Mouse (Mus musculus): ENCODE measurements at regions not wholly inside any gene's neighbourhood (a gene's known extent, or its start where the extent isn't known, plus 50 kb on each side); places are given as distances from the start of the nearest gene placed in this dataset.

DNA sequence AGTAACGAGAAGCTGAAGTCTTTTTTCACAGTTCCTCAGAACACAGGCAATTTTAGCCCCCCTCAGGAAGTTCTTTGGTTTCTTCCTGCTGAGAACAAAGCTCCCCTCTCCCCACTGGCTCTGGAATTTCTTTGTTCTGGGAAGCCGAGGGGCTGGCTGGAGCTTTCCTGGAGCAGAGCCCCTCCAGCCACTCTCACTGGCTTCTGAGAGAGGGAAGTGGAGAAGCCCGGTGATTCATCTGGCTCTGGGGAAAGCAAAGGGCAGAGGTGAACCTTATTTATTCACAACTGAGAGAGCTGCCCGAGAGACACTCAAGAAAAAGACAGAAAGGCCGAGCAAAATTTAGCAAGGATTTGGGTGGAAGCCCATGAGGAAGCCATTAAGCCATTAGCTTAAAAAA lies 63.9 kb downstream of the Ddx3x start:
- H3K9me3 ChIP-seq (ENCODE audit: control insufficient read depth, low read length): no peaks in the 10 kb centered on the region
- no peaks in the 10 kb centered on the region for H3K36me3 ChIP-seq (ENCODE audit: control insufficient read depth, insufficient read depth, low read length)
- no peaks in the 10 kb centered on the region for H3K27me3 ChIP-seq (ENCODE audit: control insufficient read depth, insufficient read depth, low read length)
- WGBS: 1% methylated on average over 5 of the region's 5 CpGs
- H3K9ac ChIP-seq (replicated peaks; ENCODE audit: low read depth, low read length): peak overlapping the region; percentile 26; the same call in 1 of the 2 replicates
- ATAC-seq (ENCODE audit: low read depth): no peak
- peak overlapping the region; percentile 3; the same call in 1 of the 2 replicates for H3K4me2 ChIP-seq (ENCODE audit: low read depth, low read length)
- no peak overlapping the region; the same call in 1 of the 2 replicates for H3K4me3 ChIP-seq (ENCODE audit: low read depth, low read length)
- peak overlapping the region; percentile 95 for H3K27ac ChIP-seq (ENCODE audit: low read depth, low read length)
- H3K4me1 ChIP-seq (ENCODE audit: control insufficient read depth, insufficient read depth, low read length): peaks cover 11% of the 10 kb centered on the region; the same call in 1 of the 2 replicates

DNA sequence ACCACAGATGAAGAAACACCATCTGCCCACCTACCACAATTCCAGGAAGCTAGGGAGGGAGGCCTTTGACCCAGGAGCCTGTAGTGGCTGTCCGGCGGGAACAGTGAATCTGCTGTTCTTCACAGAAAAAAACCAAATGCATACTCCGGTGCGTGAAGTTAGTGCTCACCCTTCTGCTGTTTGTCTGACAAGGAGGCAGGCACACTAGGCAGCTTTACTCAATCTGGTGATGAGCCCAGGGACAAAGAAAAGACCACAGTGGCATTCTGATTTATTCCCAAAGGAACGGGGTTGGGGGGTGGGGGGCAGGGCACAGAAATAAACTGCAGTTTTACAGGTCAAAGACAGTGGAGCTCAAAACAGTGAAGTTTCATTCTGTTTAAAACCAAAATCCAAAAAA lies 64.4 kb downstream of the Ddx3x start:
- peak overlapping the region; percentile 3; the same call in 1 of the 2 replicates for H3K4me2 ChIP-seq (ENCODE audit: low read depth, low read length)
- no peaks in the 10 kb centered on the region for H3K9me3 ChIP-seq (ENCODE audit: control insufficient read depth, low read length)
- no peaks in the 10 kb centered on the region for H3K36me3 ChIP-seq (ENCODE audit: control insufficient read depth, insufficient read depth, low read length)
- ATAC-seq (ENCODE audit: low read depth): no peak
- H3K27ac ChIP-seq (ENCODE audit: low read depth, low read length): peak overlapping the region; percentile 95
- no peak overlapping the region; the same call in 1 of the 2 replicates for H3K4me3 ChIP-seq (ENCODE audit: low read depth, low read length)
- H3K4me1 ChIP-seq (ENCODE audit: control insufficient read depth, insufficient read depth, low read length): peaks cover 11% of the 10 kb centered on the region; the same call in 1 of the 2 replicates
- H3K9ac ChIP-seq (replicated peaks; ENCODE audit: low read depth, low read length): peak overlapping the region; percentile 26; the same call in 1 of the 2 replicates
- H3K27me3 ChIP-seq (ENCODE audit: control insufficient read depth, insufficient read depth, low read length): no peaks in the 10 kb centered on the region
- 11% methylated on average over 5 of the region's 5 CpGs for WGBS

DNA sequence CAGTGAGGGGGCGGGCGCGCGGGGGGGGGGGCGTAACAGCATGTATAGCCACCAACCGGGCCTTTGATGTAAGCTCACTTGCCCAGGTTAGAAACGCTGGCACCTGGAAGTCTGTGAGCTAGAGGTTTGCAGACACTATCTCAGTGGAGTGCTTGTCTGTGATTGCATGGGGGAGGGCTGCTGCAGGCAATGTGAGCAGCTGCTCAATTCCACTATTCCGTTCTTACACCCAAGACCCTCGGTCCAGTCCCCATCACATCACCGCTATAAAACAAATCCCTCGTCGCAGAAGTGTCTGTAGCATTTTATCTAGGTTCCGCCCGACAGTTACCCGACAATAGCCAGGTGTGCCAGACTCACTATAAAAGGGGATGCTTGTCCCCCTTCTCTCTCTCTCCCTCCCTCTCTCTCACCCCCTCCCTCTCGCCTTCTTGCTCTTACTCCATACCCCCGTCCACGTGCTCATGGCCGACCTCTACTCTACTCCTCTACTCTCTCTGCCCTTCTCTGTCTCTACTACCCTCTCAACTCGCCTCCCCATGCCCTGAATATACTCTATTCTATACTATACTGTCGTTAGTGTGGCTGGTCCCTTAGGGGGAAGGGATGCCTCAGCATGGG lies 65.4 kb downstream of the Ddx3x start:
- WGBS: 4% methylated on average over 21 of the region's 21 CpGs
- ATAC-seq (ENCODE audit: low read depth): peak; percentile 58
- peak overlapping the region; percentile 55 for H3K4me2 ChIP-seq (ENCODE audit: low read depth, low read length)
- H3K4me3 ChIP-seq (ENCODE audit: low read depth, low read length): peak overlapping the region; percentile 29; the same call in 1 of the 2 replicates
- no peaks in the 10 kb centered on the region for H3K36me3 ChIP-seq (ENCODE audit: control insufficient read depth, insufficient read depth, low read length)
- H3K9me3 ChIP-seq (ENCODE audit: control insufficient read depth, low read length): no peaks in the 10 kb centered on the region
- peak overlapping the region; percentile 41 for H3K9ac ChIP-seq (replicated peaks; ENCODE audit: low read depth, low read length)
- H3K27ac ChIP-seq (ENCODE audit: low read depth, low read length): peak overlapping the region; percentile 95
- H3K4me1 ChIP-seq (ENCODE audit: control insufficient read depth, insufficient read depth, low read length): peaks cover 11% of the 10 kb centered on the region; the same call in 1 of the 2 replicates
- H3K27me3 ChIP-seq (ENCODE audit: control insufficient read depth, insufficient read depth, low read length): no peaks in the 10 kb centered on the region

DNA sequence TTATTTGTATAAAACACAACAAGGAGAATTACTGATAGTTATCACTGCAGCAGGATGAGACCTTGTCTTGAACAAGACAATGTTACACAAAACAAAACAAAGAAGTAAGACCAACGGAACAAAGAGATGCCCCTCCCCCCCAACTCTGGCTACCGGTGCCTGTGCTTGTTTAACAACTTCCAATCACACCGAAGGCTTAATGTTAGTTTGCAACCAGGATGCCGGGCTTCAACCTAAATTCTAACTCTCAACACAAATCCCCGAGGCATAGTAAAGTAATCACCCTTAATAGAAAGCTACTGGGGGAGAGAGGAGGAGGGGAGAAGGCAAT lies 65.9 kb downstream of the Ddx3x start:
- no peak; the same call in 1 of the 2 replicates for ATAC-seq (ENCODE audit: low read depth)

DNA sequence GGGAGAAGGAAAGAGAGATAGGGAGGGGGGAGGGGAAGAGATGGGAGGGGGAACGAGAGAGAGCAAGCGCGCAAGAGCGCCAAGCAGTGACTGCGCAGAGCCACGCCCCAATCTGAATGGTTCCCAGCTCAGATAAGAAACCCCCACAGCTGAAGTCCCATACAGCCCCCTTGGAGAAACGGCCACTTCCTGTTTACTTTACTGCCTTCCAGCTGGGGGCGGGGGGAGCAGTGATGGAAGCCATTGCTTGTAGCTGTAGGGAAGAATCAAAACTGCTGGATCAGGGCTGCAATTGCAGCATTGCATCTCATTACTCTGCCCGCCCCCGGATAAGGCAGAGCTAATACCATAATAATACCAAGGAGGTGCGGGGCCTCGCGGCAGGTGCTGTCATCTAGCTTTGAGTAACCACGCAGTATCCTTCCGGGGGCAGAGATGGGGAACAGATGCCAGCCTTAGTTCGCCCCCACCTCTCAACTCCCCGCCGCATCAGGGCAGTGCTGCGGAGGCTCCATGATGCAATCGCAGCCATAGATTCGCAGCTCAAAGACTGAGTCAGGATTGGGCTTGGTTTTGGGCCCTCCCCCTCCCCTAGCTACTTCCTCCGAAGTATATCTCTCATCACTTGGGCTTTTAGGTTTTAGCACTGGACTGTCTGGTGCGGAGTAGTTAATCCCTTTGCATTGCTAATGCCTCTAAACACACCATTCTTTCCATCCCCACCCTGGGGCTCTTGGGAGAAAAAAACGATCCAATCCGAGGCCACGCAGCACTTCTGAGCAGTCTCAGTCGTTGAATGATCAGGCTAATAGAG lies 66.5 kb downstream of the Ddx3x start:
- no peaks in the 10 kb centered on the region for H3K36me3 ChIP-seq (ENCODE audit: control insufficient read depth, insufficient read depth, low read length)
- peak overlapping the region; percentile 95 for H3K27ac ChIP-seq (ENCODE audit: low read depth, low read length)
- H3K4me1 ChIP-seq (ENCODE audit: control insufficient read depth, insufficient read depth, low read length): peaks cover 11% of the 10 kb centered on the region; the same call in 1 of the 2 replicates
- peak overlapping the region; percentile 55 for H3K4me2 ChIP-seq (ENCODE audit: low read depth, low read length)
- peak; percentile 93 for ATAC-seq (ENCODE audit: low read depth)
- no peaks in the 10 kb centered on the region for H3K9me3 ChIP-seq (ENCODE audit: control insufficient read depth, low read length)
- H3K27me3 ChIP-seq (ENCODE audit: control insufficient read depth, insufficient read depth, low read length): no peaks in the 10 kb centered on the region
- H3K9ac ChIP-seq (replicated peaks; ENCODE audit: low read depth, low read length): peak overlapping the region; percentile 39
- peak overlapping the region; percentile 29 for H3K4me3 ChIP-seq (ENCODE audit: low read depth, low read length)
- WGBS: 5% methylated on average over 24 of the region's 27 CpGs

More for the DNA sequence above, 65.9 kb downstream of the Ddx3x start:
- peak overlapping the region; percentile 29; the same call in 1 of the 2 replicates for H3K4me3 ChIP-seq (ENCODE audit: low read depth, low read length)
- peak overlapping the region; percentile 95 for H3K27ac ChIP-seq (ENCODE audit: low read depth, low read length)
- H3K36me3 ChIP-seq (ENCODE audit: control insufficient read depth, insufficient read depth, low read length): no peaks in the 10 kb centered on the region
- peak overlapping the region; percentile 55 for H3K4me2 ChIP-seq (ENCODE audit: low read depth, low read length)
- H3K4me1 ChIP-seq (ENCODE audit: control insufficient read depth, insufficient read depth, low read length): peaks cover 11% of the 10 kb centered on the region; the same call in 1 of the 2 replicates
- H3K9ac ChIP-seq (replicated peaks; ENCODE audit: low read depth, low read length): peak overlapping the region; percentile 39
- no peaks in the 10 kb centered on the region for H3K27me3 ChIP-seq (ENCODE audit: control insufficient read depth, insufficient read depth, low read length)
- WGBS: 4% methylated on average over 5 of the region's 5 CpGs
- H3K9me3 ChIP-seq (ENCODE audit: control insufficient read depth, low read length): no peaks in the 10 kb centered on the region

DNA sequence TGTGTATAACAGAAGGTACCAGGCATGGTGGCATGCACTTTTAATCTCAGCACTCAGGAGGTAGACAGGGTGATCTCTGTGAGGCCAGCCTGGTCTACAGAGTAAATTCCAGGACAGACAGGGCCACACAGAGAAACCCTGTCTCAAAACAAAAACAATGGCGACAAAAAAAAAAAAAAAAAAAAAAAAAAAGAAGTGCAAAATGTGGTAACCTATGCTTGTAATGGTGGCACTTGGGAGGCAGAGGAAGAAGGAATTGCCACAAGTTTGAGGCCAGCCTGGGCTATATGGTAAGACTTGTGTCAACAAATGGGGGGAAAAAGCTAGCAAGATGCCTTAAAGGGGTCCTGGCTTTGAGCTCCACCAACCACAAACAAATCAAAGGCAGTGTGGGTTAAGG lies 67.6 kb downstream of the Ddx3x start:
- peaks cover 11% of the 10 kb centered on the region; the same call in 1 of the 2 replicates for H3K4me1 ChIP-seq (ENCODE audit: control insufficient read depth, insufficient read depth, low read length)
- no peak overlapping the region for H3K4me2 ChIP-seq (ENCODE audit: low read depth, low read length)
- no peak overlapping the region for H3K27ac ChIP-seq (ENCODE audit: low read depth, low read length)
- H3K9ac ChIP-seq (replicated peaks; ENCODE audit: low read depth, low read length): no peak overlapping the region
- 100% methylated on average over 1 of the region's 1 CpGs for WGBS
- ATAC-seq (ENCODE audit: low read depth): no peak
- H3K4me3 ChIP-seq (ENCODE audit: low read depth, low read length): no peak overlapping the region
- no peaks in the 10 kb centered on the region for H3K27me3 ChIP-seq (ENCODE audit: control insufficient read depth, insufficient read depth, low read length)
- H3K36me3 ChIP-seq (ENCODE audit: control insufficient read depth, insufficient read depth, low read length): no peaks in the 10 kb centered on the region
- no peaks in the 10 kb centered on the region for H3K9me3 ChIP-seq (ENCODE audit: control insufficient read depth, low read length)

DNA sequence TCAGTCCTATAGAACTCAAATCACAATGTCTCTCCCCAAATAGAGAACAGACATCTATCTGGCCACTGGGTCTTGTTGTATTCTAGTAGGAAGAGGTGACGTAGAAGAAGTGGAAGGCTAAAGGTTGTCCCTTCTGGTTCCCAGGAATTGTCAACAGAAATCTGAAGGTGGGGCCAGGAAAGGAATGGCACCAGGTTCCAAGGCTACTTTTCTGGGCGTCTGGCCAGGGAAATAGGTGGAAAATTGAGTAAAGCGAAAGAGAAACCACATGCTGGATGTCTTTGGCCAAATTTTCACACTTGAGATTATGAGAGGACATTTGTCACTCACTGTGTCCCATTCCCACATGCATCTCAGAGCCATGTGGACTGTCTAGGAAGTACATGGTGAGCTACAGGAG lies 69.7 kb downstream of the Ddx3x start:
- H3K27me3 ChIP-seq (ENCODE audit: control insufficient read depth, insufficient read depth, low read length): no peaks in the 10 kb centered on the region
- no peak overlapping the region for H3K4me3 ChIP-seq (ENCODE audit: low read depth, low read length)
- no peak overlapping the region for H3K9ac ChIP-seq (replicated peaks; ENCODE audit: low read depth, low read length)
- H3K36me3 ChIP-seq (ENCODE audit: control insufficient read depth, insufficient read depth, low read length): no peaks in the 10 kb centered on the region
- no peak overlapping the region for H3K27ac ChIP-seq (ENCODE audit: low read depth, low read length)
- ATAC-seq (ENCODE audit: low read depth): no peak
- H3K4me1 ChIP-seq (ENCODE audit: control insufficient read depth, insufficient read depth, low read length): peaks cover 4% of the 10 kb centered on the region; the same call in 1 of the 2 replicates
- H3K9me3 ChIP-seq (ENCODE audit: control insufficient read depth, low read length): no peaks in the 10 kb centered on the region
- 85% methylated on average over 3 of the region's 3 CpGs for WGBS
- no peak overlapping the region for H3K4me2 ChIP-seq (ENCODE audit: low read depth, low read length)

DNA sequence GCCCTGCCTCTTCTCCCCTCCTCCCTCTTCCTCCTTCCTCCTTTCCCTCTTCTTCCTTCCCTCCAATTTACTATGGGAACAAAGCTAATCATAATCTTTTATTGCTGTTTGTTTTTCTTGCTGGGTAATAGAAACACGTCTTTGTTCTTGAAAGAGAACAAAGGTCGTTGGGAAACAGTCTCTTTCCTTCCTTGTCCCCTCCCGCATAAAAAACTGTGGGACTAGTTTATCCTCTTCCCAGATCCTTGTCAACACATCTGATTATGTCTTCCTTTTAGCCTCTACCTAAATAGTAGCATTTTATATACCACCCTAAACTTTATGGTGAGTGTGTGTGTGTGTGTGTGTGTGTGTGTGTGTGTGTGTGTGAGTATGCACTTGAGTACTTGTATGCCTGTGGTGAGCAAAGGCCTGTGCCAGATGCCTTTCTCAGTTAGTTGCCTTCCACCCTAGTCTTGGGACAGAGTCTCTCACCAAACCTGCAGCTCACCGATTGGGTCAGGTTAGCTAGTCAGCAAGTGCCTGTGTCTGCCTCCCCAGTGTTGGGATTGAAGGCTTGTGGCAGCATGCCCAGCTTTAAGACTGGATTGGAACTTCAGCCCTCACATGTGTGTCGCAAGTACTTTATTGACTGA lies 76.5 kb downstream of the Ddx3x start:
- no peak for ATAC-seq (ENCODE audit: low read depth)
- WGBS: 54% methylated on average over 5 of the region's 5 CpGs
- no peak overlapping the region for H3K9ac ChIP-seq (replicated peaks; ENCODE audit: low read depth, low read length)
- no peak overlapping the region for H3K4me3 ChIP-seq (ENCODE audit: low read depth, low read length)
- H3K27me3 ChIP-seq (ENCODE audit: control insufficient read depth, insufficient read depth, low read length): no peaks in the 10 kb centered on the region
- H3K27ac ChIP-seq (ENCODE audit: low read depth, low read length): no peak overlapping the region
- H3K4me2 ChIP-seq (ENCODE audit: low read depth, low read length): no peak overlapping the region
- H3K36me3 ChIP-seq (ENCODE audit: control insufficient read depth, insufficient read depth, low read length): no peaks in the 10 kb centered on the region
- no peaks in the 10 kb centered on the region for H3K9me3 ChIP-seq (ENCODE audit: control insufficient read depth, low read length)
- no peaks in the 10 kb centered on the region for H3K4me1 ChIP-seq (ENCODE audit: control insufficient read depth, insufficient read depth, low read length)
